Mouse (Mus musculus) myocyte (in vitro differentiated cells): ENCODE measurements around the gene Cirbp.
A peak's percentile ranks its signal among the peaks of the same experiment; 100 is the strongest.

Source experiments
- CEBPB ChIP-seq: IDR thresholded peaks from 2 replicates; pipeline ENCODE4 v1.6.1; 2011; ENCODE audit warnings: mild to moderate bottlenecking, moderate library complexity; ENCODE audit not compliant: poor library complexity, insufficient read depth, severe bottlenecking
- E2F4 ChIP-seq: IDR thresholded peaks from one replicate; pipeline ENCODE4 v1.6.1; 2011; ENCODE audit warnings: mild to moderate bottlenecking, control low read depth, moderate library complexity; ENCODE audit not compliant: insufficient read depth
- MAX ChIP-seq: IDR thresholded peaks from one replicate; pipeline ENCODE4 v1.6.1; 2011; ENCODE audit warnings: low read depth, mild to moderate bottlenecking, control low read depth
- POLR2A ChIP-seq: IDR thresholded peaks from one replicate; pipeline ENCODE4 v1.6.1; 2011; ENCODE audit warnings: low read depth, mild to moderate bottlenecking, control low read depth, moderate library complexity; ENCODE audit not compliant: insufficient read length
- REST ChIP-seq: IDR thresholded peaks from one replicate; pipeline ENCODE4 v1.6.1; 2011; ENCODE audit warnings: mild to moderate bottlenecking, control low read depth, moderate library complexity; ENCODE audit not compliant: insufficient read depth, insufficient read length
- SRF ChIP-seq: IDR thresholded peaks from one replicate; pipeline ENCODE4 v1.6.1; 2011; ENCODE audit warnings: low read depth; ENCODE audit not compliant: control insufficient read depth, insufficient read length
- TCF12 ChIP-seq: IDR thresholded peaks from one replicate; pipeline ENCODE4 v1.6.1; 2011; ENCODE audit warnings: mild to moderate bottlenecking, control low read depth; ENCODE audit not compliant: poor library complexity, insufficient read depth, severe bottlenecking
- USF1 ChIP-seq: IDR thresholded peaks from one replicate; pipeline ENCODE4 v1.6.1; 2011; ENCODE audit warnings: low read depth, mild to moderate bottlenecking, control low read depth, moderate library complexity

DNA sequence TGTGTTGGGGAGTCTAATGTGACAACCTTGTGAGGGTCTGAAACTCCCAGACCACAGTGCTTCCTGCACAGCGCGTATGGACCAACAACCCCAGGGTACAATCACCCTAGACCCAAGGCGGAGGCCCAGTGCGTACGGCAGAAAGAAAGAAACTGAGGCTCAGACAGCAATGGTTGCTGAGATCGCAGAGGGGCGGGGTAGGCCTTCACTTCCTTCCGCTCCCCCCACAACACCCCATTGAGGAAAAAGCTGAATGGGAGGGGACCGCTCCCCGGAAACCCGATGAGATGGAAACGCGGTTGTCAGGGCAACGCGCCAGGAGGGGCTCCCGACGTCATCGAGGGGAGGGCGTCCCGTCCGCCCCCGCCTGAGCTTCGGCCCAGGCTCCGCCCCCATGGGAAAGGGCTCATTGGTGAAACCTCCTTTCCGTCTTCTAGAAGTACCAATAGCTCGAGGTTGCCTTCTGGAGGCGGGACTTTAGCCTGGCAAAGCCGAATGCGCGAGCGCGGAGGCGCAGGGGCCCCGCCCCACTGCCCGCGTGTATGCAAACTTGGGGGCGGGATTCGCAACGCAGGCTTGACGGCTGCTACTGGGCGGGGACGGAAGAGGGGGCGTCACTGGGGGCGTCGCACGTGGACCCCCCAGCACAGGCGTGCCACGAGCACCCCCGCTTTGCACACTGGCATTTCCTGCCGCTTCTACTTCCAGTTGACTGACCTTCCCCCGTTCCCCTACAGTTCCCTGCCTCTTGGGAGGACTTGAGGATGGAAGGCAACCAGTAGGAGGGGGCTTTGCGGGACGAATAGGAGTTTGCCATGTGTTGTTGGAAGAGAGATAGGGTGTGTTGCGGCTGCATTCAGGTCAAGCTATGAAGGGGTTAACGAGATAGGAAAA lies 6.0 kb upstream of the Cirbp start:
- peak; percentile 62 for TF ChIP-seq POLR2A
- TF ChIP-seq REST = no peak
- TF ChIP-seq MAX = no peak
- no peak for TF ChIP-seq USF1
- peak; percentile 87 for TF ChIP-seq SRF
- TF ChIP-seq CEBPB = no peak
- no peak for TF ChIP-seq TCF12
- TF ChIP-seq E2F4 = no peak
